Mouse (Mus musculus): ENCODE results near the gene Setdb1.

Gene Setdb1

DNA sequence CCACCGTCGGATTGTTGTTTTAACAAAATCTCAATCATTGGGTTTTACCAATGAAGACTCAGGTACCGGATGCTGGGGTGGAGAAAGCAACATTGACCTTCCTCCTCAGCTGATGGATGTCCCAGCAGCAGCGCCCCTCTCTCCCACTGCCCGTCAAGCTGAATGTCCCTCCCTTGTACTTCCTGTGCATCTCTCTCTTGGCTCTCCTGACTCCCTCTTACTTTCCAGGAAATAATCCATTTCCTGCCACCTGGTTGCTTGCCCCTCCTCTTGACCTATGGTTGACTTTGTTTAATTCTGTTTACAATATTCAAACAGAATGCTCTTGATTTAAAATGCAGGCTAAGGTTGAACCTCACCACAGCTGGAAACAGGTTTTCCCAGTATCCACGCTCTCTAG lies 66.8 kb downstream of the Setdb1 start:
- no peak for DNase-seq

GRCm38 (mm10) chr3:95289419-95289818 lies 67.6 kb downstream of the Setdb1 start:
- no peak for DNase-seq

- no peak for DNase-seq
These were observed 69.5 kb downstream of the Setdb1 start for GRCm38 (mm10) chr3:95287541-95287940.

DNA sequence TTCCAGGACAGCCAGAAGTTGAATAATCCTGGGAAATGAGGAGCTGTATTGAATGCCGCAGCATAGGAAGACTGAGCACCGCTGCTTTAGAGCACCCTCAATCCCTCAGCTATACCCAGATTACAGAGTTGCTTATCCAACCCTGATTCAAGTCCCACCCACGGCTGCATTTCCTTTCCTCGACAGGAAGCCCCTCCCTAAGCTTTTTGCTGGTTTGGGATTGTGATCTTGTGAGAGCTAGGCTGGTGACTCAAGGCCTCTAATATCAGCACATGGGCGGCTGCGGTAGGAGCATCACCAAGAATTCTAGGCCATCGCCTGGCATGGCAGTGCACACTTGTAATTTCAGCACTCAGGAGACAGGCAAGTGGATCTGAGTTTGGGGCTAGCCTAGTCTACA lies 70.5 kb downstream of the Setdb1 start:
- peak; percentile 96 for DNase-seq

- no peak for DNase-seq
These were observed 71.0 kb downstream of the Setdb1 start for GRCm38 (mm10) chr3:95286011-95286410.

DNA sequence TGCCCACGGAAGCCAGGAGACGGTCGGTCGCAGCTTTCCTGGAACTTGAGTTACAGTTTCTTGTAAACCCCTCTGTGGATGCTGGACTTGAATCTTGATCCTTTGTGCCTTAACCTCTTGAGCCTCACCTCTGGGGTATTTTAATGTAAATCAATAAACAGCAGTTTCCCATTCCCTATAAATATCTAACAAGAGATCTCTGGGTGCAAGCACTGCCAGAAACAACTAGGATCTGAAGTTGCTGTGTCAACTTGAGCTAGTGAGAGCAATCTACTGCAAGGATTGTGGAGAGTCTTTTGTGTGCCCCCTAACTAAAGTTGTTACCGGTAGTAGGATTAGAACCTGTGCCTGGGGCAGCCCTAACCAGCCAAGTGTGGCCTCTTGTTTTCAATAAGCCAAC lies 71.6 kb downstream of the Setdb1 start:
- DNase-seq, result no peak

- no peak for DNase-seq
These were observed 72.3 kb downstream of the Setdb1 start for GRCm38 (mm10) chr3:95284501-95285281.

- DNase-seq, result no peak
These were observed 72.9 kb downstream of the Setdb1 start for GRCm38 (mm10) chr3:95284062-95284461.

DNA sequence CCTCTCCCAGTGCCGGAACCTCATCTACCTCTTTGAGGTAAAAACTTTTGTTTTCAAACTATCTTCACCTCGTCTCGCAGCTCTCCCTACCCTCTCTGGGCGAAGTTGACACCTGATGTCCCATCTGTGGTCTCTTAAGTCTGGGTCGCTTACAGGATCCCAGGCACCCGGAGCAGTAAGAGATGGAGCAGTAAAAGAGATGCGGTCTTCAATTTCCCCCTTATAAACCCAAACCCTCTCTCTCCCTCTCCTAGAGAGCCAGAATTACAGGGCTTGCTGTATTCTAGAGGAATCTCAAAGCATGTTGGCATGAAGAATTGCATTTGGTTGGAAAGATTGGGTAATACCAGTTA lies 73.4 kb downstream of the Setdb1 start:
- DNase-seq, result no peak

- peak; percentile 99 for DNase-seq
These were observed 74.0 kb downstream of the Setdb1 start for GRCm38 (mm10) chr3:95282865-95283588.

GRCm38 (mm10) chr3:95282381-95282864 lies 74.6 kb downstream of the Setdb1 start:
- DNase-seq, result peak; percentile 95

GRCm38 (mm10) chr3:95281216-95282126 lies 75.5 kb downstream of the Setdb1 start, which contains the start of the genes Mindy1 and Prune1:
Gene Mindy1, plus strand, starts transcription at chr3:95281345.
Gene Prune1, minus strand, starts transcription at chr3:95282076.
- peak; percentile 100 for DNase-seq

- no peak for DNase-seq
These were observed 76.3 kb downstream of the Setdb1 start for GRCm38 (mm10) chr3:95280747-95281146.

- no peak for DNase-seq
These were observed 79.9 kb downstream of the Setdb1 start for GRCm38 (mm10) chr3:95277149-95277551.

GRCm38 (mm10) chr3:95276428-95276934 lies 80.5 kb downstream of the Setdb1 start:
- no peak for DNase-seq

DNA sequence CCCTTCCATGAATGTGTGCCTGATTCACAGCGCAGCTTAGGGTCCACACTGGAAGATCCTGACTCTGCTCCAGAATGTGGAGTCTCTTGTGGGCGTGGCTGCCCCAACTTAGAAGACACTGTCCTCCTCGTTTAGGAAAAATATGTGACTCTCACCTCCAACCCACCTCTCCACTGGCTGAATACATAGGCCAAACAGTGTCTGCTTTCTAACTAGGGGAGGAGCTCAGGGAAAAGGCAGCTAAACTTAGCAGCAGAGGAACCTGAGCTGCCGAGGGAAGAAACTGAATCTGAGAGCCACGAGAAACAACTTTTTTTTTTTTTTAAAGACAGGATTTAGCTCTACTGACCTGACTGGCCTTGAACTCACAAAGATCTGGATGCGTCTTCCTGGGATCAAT lies 81.8 kb downstream of the Setdb1 start:
- DNase-seq, result no peak

DNA sequence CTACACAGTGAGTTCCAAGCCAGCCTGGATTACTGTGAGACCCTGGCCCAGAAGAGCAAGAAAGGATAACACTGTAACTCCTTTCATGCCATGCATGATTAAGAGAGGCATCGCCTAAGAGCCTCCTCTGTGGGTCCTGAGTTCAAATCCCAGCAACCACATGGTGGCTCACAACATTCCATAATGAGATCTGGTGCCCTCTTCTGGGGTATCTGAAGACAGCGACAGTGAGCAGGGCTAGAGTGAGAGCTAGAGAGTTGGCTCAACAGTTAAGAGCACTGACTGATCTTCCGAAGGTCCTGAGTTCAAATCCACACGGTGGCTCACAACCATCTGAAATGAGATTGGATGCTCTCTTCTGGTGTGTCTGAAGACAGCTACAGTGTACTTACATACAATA lies 82.5 kb downstream of the Setdb1 start:
- no peak for DNase-seq

All from heart, adult 11 months (tissue).